Mouse (Mus musculus) cerebellum, adult 2 months (tissue): ENCODE data around the gene Caprin2.

Source experiments
- CTCF ChIP-seq: fragments of 200-500 bp; IDR thresholded peaks from 2 replicates; pipeline ENCODE4 v1.5.1; 2011; ENCODE audit warnings: low read depth, mild to moderate bottlenecking, control low read depth, low read length, moderate library complexity, borderline replicate concordance; ENCODE audit not compliant: insufficient read depth
- POLR2A ChIP-seq: fragments of 200-500 bp; IDR thresholded peaks from 2 replicates; pipeline ENCODE4 v1.6.1; 2011; ENCODE audit warnings: low read length, control low read depth, borderline replicate concordance; ENCODE audit not compliant: insufficient read depth

- TF ChIP-seq CTCF: no peak
- TF ChIP-seq POLR2A: no peak
These were observed 57.6 kb downstream of the Caprin2 start for GRCm38 (mm10) chr6:148838460-148838859.
